Comparison of ENCODE assay signal across 12 mouse cellular contexts in the genomic region with DNA sequence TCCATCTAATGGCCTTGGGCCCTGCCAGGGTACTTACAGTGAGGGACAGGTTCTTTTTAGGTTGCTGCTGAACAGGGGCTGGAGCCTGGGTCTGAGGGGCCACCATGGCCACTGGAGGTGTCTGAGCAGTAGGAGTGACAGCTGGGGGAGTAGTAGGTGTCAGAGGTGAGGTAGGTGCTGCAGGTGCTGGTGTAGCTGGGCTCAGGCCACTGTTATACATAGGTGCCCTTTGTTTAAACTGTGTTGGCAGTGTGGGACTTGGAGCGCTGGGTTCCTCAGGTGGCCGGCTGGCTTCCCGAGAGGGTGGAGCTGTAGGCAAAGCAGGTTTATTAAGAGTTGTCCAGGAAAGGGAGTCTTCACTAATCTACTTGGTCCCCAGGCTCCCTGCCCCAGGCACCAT.
"Had no signal": no experiment of that assay in that cellular context is flagged by ENCODE, and none has a peak within 500 bp of the region (broad histone marks: within the 10 kb centered on the region; RNA-seq: fewer than 3 reads in every experiment).

No protein-coding gene starts in this region.

- H3K4me1 ChIP-seq: limb, embryonic 15.5 days; liver, embryonic 15.5 days; neural tube, embryonic 12.5 days had no signal

- H3K9ac ChIP-seq: limb, embryonic 15.5 days; liver, embryonic 15.5 days; lung, embryonic 14.5 days; neural tube, embryonic 12.5 days had no signal

- H3K27ac ChIP-seq: kidney, postnatal 0 days; limb, embryonic 15.5 days; liver, embryonic 15.5 days; neural tube, embryonic 12.5 days had no signal

- ATAC-seq: intestine, embryonic 16.5 days had no signal

- H3K4me2 ChIP-seq: limb, embryonic 15.5 days; liver, embryonic 15.5 days; lung, embryonic 14.5 days; neural tube, embryonic 12.5 days had no signal

- H3K4me3 ChIP-seq: limb, embryonic 15.5 days; liver, embryonic 15.5 days; neural tube, embryonic 12.5 days had no signal

- H3K27me3 ChIP-seq: limb, embryonic 15.5 days; liver, embryonic 15.5 days; neural tube, embryonic 12.5 days had no signal

- H3K9me3 ChIP-seq: limb, embryonic 15.5 days; liver, embryonic 15.5 days; neural tube, embryonic 12.5 days had no signal

- DNase-seq: layer of hippocampus, adult 9-11 months; layer of hippocampus, postnatal 36 days; lung, embryonic 14.5 days; retina, postnatal 1 day; right cerebral cortex, postnatal 4 days; spleen, adult 18-20 months; thymus, postnatal 4 days had no signal
